Mouse (Mus musculus): ENCODE measurements around the gene Tmed10. TPM values are rescaled to one million over a fixed set of nuclear protein-coding genes. Genes with fewer than 3 reads are reported as not detected.

The Tmed10 gene
- polyA plus RNA-seq, 1 experiment from 2014 or later, result 266 TPM

GRCm38 (mm10) chr12:85397063-85397959 is 22.7 kb upstream of the Tmed10 start:
- no peaks in the 10 kb centered on the region for H3K4me1 ChIP-seq (ENCODE audit: control insufficient read depth, insufficient read depth, low read length)
- no peak overlapping the region for H3K4me3 ChIP-seq (ENCODE audit: low read depth, low read length)
- H3K36me3 ChIP-seq (ENCODE audit: control insufficient read depth, insufficient read depth, low read length), result no peaks in the 10 kb centered on the region
- no peaks in the 10 kb centered on the region for H3K9me3 ChIP-seq (ENCODE audit: control insufficient read depth, low read length)
- no peak for ATAC-seq (ENCODE audit: low FRiP score)
- DNase-seq (ENCODE audit: low spot score, missing footprints), result no peak
- H3K9ac ChIP-seq (ENCODE audit: low read length), result no peak overlapping the region
- H3K27ac ChIP-seq (ENCODE audit: low read depth, low read length), result no peak overlapping the region
- WGBS, result 84% methylated on average over 18 of the region's 18 CpGs
- H3K4me2 ChIP-seq, result no peak overlapping the region
- no peaks in the 10 kb centered on the region for H3K27me3 ChIP-seq (ENCODE audit: control insufficient read depth, insufficient read depth, low read length)

- no peak overlapping the region for H3K4me3 ChIP-seq (ENCODE audit: low read depth, low read length)
- no peaks in the 10 kb centered on the region for H3K36me3 ChIP-seq (ENCODE audit: control insufficient read depth, insufficient read depth, low read length)
- DNase-seq (ENCODE audit: low spot score, missing footprints) (no peak), ATAC-seq (ENCODE audit: low FRiP score) (no peak)
- no peak overlapping the region for H3K27ac ChIP-seq (ENCODE audit: low read depth, low read length)
- H3K4me1 ChIP-seq (ENCODE audit: control insufficient read depth, insufficient read depth, low read length), result no peaks in the 10 kb centered on the region
- H3K9ac ChIP-seq (ENCODE audit: low read length), result no peak overlapping the region
- 71% methylated on average over 7 of the region's 7 CpGs for WGBS
- no peaks in the 10 kb centered on the region for H3K27me3 ChIP-seq (ENCODE audit: control insufficient read depth, insufficient read depth, low read length)
- no peak overlapping the region for H3K4me2 ChIP-seq
- no peaks in the 10 kb centered on the region for H3K9me3 ChIP-seq (ENCODE audit: control insufficient read depth, low read length)
These were observed 19.3 kb upstream of the Tmed10 start for GRCm38 (mm10) chr12:85393981-85394380.

GRCm38 (mm10) chr12:85393526-85393925 is 18.9 kb upstream of the Tmed10 start:
- WGBS, result 89% methylated on average over 5 of the region's 5 CpGs
- Histone ChIP-seq H3K27ac (ENCODE audit: low read depth, low read length) (no peak overlapping the region), H3K9me3 (ENCODE audit: control insufficient read depth, low read length) (no peaks in the 10 kb centered on the region), H3K4me2 (no peak overlapping the region), H3K4me1 (ENCODE audit: control insufficient read depth, insufficient read depth, low read length) (no peaks in the 10 kb centered on the region), H3K27me3 (ENCODE audit: control insufficient read depth, insufficient read depth, low read length) (no peaks in the 10 kb centered on the region), H3K9ac (ENCODE audit: low read length) (no peak overlapping the region), H3K4me3 (ENCODE audit: low read depth, low read length) (no peak overlapping the region), H3K36me3 (ENCODE audit: control insufficient read depth, insufficient read depth, low read length) (no peaks in the 10 kb centered on the region)
- ATAC-seq (ENCODE audit: low FRiP score) (no peak), DNase-seq (ENCODE audit: low spot score, missing footprints) (no peak)

GRCm38 (mm10) chr12:85391148-85391547 is 16.5 kb upstream of the Tmed10 start:
- Histone ChIP-seq H3K4me1 (ENCODE audit: control insufficient read depth, insufficient read depth, low read length) (no peaks in the 10 kb centered on the region), H3K36me3 (ENCODE audit: control insufficient read depth, insufficient read depth, low read length) (no peaks in the 10 kb centered on the region), H3K27me3 (ENCODE audit: control insufficient read depth, insufficient read depth, low read length) (no peaks in the 10 kb centered on the region), H3K9ac (ENCODE audit: low read length) (no peak overlapping the region), H3K27ac (ENCODE audit: low read depth, low read length) (no peak overlapping the region), H3K9me3 (ENCODE audit: control insufficient read depth, low read length) (no peaks in the 10 kb centered on the region), H3K4me2 (no peak overlapping the region), H3K4me3 (ENCODE audit: low read depth, low read length) (no peak overlapping the region)
- DNase-seq (ENCODE audit: low spot score, missing footprints) (no peak), ATAC-seq (ENCODE audit: low FRiP score) (no peak)
- 91% methylated on average over 7 of the region's 7 CpGs for WGBS

- H3K4me1 ChIP-seq (ENCODE audit: control insufficient read depth, insufficient read depth, low read length), result no peaks in the 10 kb centered on the region
- WGBS, result 79% methylated on average over 15 of the region's 15 CpGs
These were observed 14.8 kb upstream of the Tmed10 start for GRCm38 (mm10) chr12:85389204-85390185.

GRCm38 (mm10) chr12:85385995-85386375 is 11.3 kb upstream of the Tmed10 start:
- DNase-seq (ENCODE audit: low spot score, missing footprints) (no peak), ATAC-seq (ENCODE audit: low FRiP score) (no peak)
- H3K4me1 ChIP-seq (ENCODE audit: control insufficient read depth, insufficient read depth, low read length), result no peaks in the 10 kb centered on the region
- H3K27me3 ChIP-seq (ENCODE audit: control insufficient read depth, insufficient read depth, low read length), result no peaks in the 10 kb centered on the region
- no peak overlapping the region for H3K27ac ChIP-seq (ENCODE audit: low read depth, low read length)
- 67% methylated on average over 5 of the region's 5 CpGs for WGBS
- no peak overlapping the region for H3K4me3 ChIP-seq (ENCODE audit: low read depth, low read length)
- no peak overlapping the region for H3K9ac ChIP-seq (ENCODE audit: low read length)
- no peaks in the 10 kb centered on the region for H3K36me3 ChIP-seq (ENCODE audit: control insufficient read depth, insufficient read depth, low read length)
- H3K9me3 ChIP-seq (ENCODE audit: control insufficient read depth, low read length), result no peaks in the 10 kb centered on the region
- H3K4me2 ChIP-seq, result no peak overlapping the region

More at GRCm38 (mm10) chr12:85389204-85390185, 14.8 kb upstream of the Tmed10 start:
- H3K4me3 ChIP-seq (ENCODE audit: low read depth, low read length), result no peak overlapping the region
- DNase-seq (ENCODE audit: low spot score, missing footprints), result no peak
- no peaks in the 10 kb centered on the region for H3K27me3 ChIP-seq (ENCODE audit: control insufficient read depth, insufficient read depth, low read length)
- no peak overlapping the region for H3K9ac ChIP-seq (ENCODE audit: low read length)
- H3K4me2 ChIP-seq, result no peak overlapping the region
- H3K27ac ChIP-seq (ENCODE audit: low read depth, low read length), result no peak overlapping the region
- H3K9me3 ChIP-seq (ENCODE audit: control insufficient read depth, low read length), result no peaks in the 10 kb centered on the region
- no peaks in the 10 kb centered on the region for H3K36me3 ChIP-seq (ENCODE audit: control insufficient read depth, insufficient read depth, low read length)
- ATAC-seq (ENCODE audit: low FRiP score), result no peak

- Histone ChIP-seq H3K4me2 (no peak overlapping the region), H3K4me3 (ENCODE audit: low read depth, low read length) (no peak overlapping the region), H3K4me1 (ENCODE audit: control insufficient read depth, insufficient read depth, low read length) (no peaks in the 10 kb centered on the region), H3K9me3 (ENCODE audit: control insufficient read depth, low read length) (no peaks in the 10 kb centered on the region), H3K27me3 (ENCODE audit: control insufficient read depth, insufficient read depth, low read length) (no peaks in the 10 kb centered on the region), H3K27ac (ENCODE audit: low read depth, low read length) (no peak overlapping the region; the same call in 1 of the 2 replicates), H3K36me3 (ENCODE audit: control insufficient read depth, insufficient read depth, low read length) (no peaks in the 10 kb centered on the region), H3K9ac (ENCODE audit: low read length) (no peak overlapping the region; the same call in 1 of the 2 replicates)
- ATAC-seq (ENCODE audit: low FRiP score), result no peak
- DNase-seq (ENCODE audit: low spot score, missing footprints), result no peak
- WGBS, result 83% methylated on average over 10 of the region's 10 CpGs
These were observed 10.8 kb upstream of the Tmed10 start for GRCm38 (mm10) chr12:85385329-85385994.

- Histone ChIP-seq H3K27me3 (ENCODE audit: control insufficient read depth, insufficient read depth, low read length) (no peaks in the 10 kb centered on the region), H3K27ac (ENCODE audit: low read depth, low read length) (no peak overlapping the region), H3K4me3 (ENCODE audit: low read depth, low read length) (no peak overlapping the region), H3K4me1 (ENCODE audit: control insufficient read depth, insufficient read depth, low read length) (no peaks in the 10 kb centered on the region), H3K36me3 (ENCODE audit: control insufficient read depth, insufficient read depth, low read length) (no peaks in the 10 kb centered on the region), H3K4me2 (no peak overlapping the region), H3K9me3 (ENCODE audit: control insufficient read depth, low read length) (no peaks in the 10 kb centered on the region), H3K9ac (ENCODE audit: low read length) (no peak overlapping the region)
- DNase-seq (ENCODE audit: low spot score, missing footprints) (no peak), ATAC-seq (ENCODE audit: low FRiP score) (no peak)
- 82% methylated on average over 14 of the region's 14 CpGs for WGBS
These were observed 8.4 kb upstream of the Tmed10 start for GRCm38 (mm10) chr12:85382761-85383680.
